Comparison of ENCODE assay signal across 12 mouse cellular contexts in genomic region chr13:63188306-63188705, GRCm38 (mm10).
A peak's percentile ranks its signal among the peaks of the same experiment; 100 is the strongest.
DNase-seq lines count a peak whose midpoint lies in the region; ATAC-seq and TF ChIP-seq lines count a peak whose summit lies in the region.
"Had no signal": no experiment of that assay in that cellular context is flagged by ENCODE, and none has a peak within 500 bp of the region (broad histone marks: within the 10 kb centered on the region; RNA-seq: fewer than 3 reads in every experiment).

No protein-coding gene starts in this region.

- H3K9ac ChIP-seq in kidney, embryonic 14.5 days (ENCODE audit: low read depth, low read length) = no peak overlapping the region
- H3K9ac ChIP-seq in limb, embryonic 12.5 days (replicated peaks) = no peak overlapping the region
- H3K9ac ChIP-seq: liver, embryonic 15.5 days had no signal

- TF ChIP-seq POLR2A in cerebellum, adult 2 months (IDR thresholded peaks at IDR 0.05; ENCODE audit: borderline replicate concordance, insufficient read depth, low read length) = no peak

- no peak overlapping the region for H3K4me3 ChIP-seq in cerebellum, adult 2 months (replicated peaks; ENCODE audit: insufficient read depth, low read depth, low read length)
- no peak overlapping the region for H3K4me3 ChIP-seq in kidney, embryonic 14.5 days (ENCODE audit: low read length)
- no peak overlapping the region for H3K4me3 ChIP-seq in embryonic facial prominence, embryonic 10.5 days
- no peak overlapping the region for H3K4me3 ChIP-seq in limb, embryonic 12.5 days (replicated peaks)
- H3K4me3 ChIP-seq: hindbrain, embryonic 10.5 days; liver, embryonic 15.5 days had no signal

- DNase-seq in cerebellum, adult 2 months = peak; percentile 27 to 42
- no peak for DNase-seq in cerebellum, adult 9-10 months
- no peak for DNase-seq in kidney, postnatal 36 days
- DNase-seq in embryonic facial prominence, embryonic 10.5 days (ENCODE audit: low spot score) = no peak
- DNase-seq in urinary bladder, postnatal 14 days (ENCODE audit: low spot score) = no peak
- DNase-seq in layer of hippocampus, adult 9-10 months (ENCODE audit: low spot score) = no peak
- DNase-seq: thymus, postnatal 36 days had no signal

- no peaks in the 10 kb centered on the region for H3K36me3 ChIP-seq in kidney, embryonic 14.5 days (ENCODE audit: control insufficient read depth, insufficient read depth, low read length)
- H3K36me3 ChIP-seq in embryonic facial prominence, embryonic 10.5 days (replicated peaks) = peaks cover 19% of the 10 kb centered on the region
- H3K36me3 ChIP-seq in limb, embryonic 12.5 days = peaks cover 12% of the 10 kb centered on the region; the same call in 1 of the 2 replicates
- H3K36me3 ChIP-seq: liver, embryonic 15.5 days had no signal

- H3K9me3 ChIP-seq in kidney, embryonic 14.5 days (ENCODE audit: control insufficient read depth, low read length) = no peaks in the 10 kb centered on the region
- H3K9me3 ChIP-seq in embryonic facial prominence, embryonic 10.5 days = no peaks in the 10 kb centered on the region
- no peaks in the 10 kb centered on the region for H3K9me3 ChIP-seq in limb, embryonic 12.5 days
- H3K9me3 ChIP-seq: G1E; hindbrain, embryonic 10.5 days; liver, embryonic 15.5 days had no signal

- WGBS in cerebellum, adult 2 months = 33% methylated on average over 5 of the region's 5 CpGs
- 43% methylated on average over 5 of the region's 5 CpGs for WGBS in kidney, embryonic 14.5 days
- 85% methylated on average over 5 of the region's 5 CpGs for WGBS in embryonic facial prominence, embryonic 10.5 days
- 51% methylated on average over 5 of the region's 5 CpGs for WGBS in limb, embryonic 12.5 days

- H3K4me1 ChIP-seq in cerebellum, adult 2 months (ENCODE audit: control insufficient read depth, insufficient read depth, low read length) = peaks cover 3% of the 10 kb centered on the region; the same call in 1 of the 2 replicates
- peaks cover 30% of the 10 kb centered on the region for H3K4me1 ChIP-seq in kidney, embryonic 14.5 days (ENCODE audit: control insufficient read depth, insufficient read depth, low read length)
- peaks cover 42% of the 10 kb centered on the region for H3K4me1 ChIP-seq in embryonic facial prominence, embryonic 10.5 days
- H3K4me1 ChIP-seq in limb, embryonic 12.5 days (replicated peaks) = peaks cover 63% of the 10 kb centered on the region
- H3K4me1 ChIP-seq: liver, embryonic 15.5 days had no signal

- no peak overlapping the region for H3K4me2 ChIP-seq in kidney, embryonic 14.5 days (replicated peaks; ENCODE audit: low read depth, low read length)
- H3K4me2 ChIP-seq in limb, embryonic 12.5 days = no peak overlapping the region
- H3K4me2 ChIP-seq: liver, embryonic 15.5 days had no signal

- no peak for ATAC-seq in kidney, embryonic 14.5 days (ENCODE audit: low FRiP score, low TSS enrichment)
- no peak for ATAC-seq in limb, embryonic 12.5 days (ENCODE audit: insufficient number of reproducible peaks, insufficient read depth, low FRiP score, low TSS enrichment, low read depth)

- no peak overlapping the region for H3K27ac ChIP-seq in cerebellum, adult 2 months (ENCODE audit: insufficient read depth, low read length)
- peak overlapping the region; percentile 30; the same call in 1 of the 2 replicates for H3K27ac ChIP-seq in kidney, embryonic 14.5 days (ENCODE audit: low read depth, low read length)
- peak overlapping the region; percentile 86 for H3K27ac ChIP-seq in embryonic facial prominence, embryonic 10.5 days (replicated peaks)
- H3K27ac ChIP-seq in limb, embryonic 12.5 days = peak overlapping the region; percentile 92
- H3K27ac ChIP-seq: hindbrain, embryonic 10.5 days; liver, embryonic 15.5 days had no signal

- no peak for TF ChIP-seq CTCF in cerebellum, adult 2 months (IDR thresholded peaks at IDR 0.05; ENCODE audit: borderline replicate concordance, insufficient read depth, low read depth, low read length)

- no peaks in the 10 kb centered on the region for H3K27me3 ChIP-seq in cerebellum, adult 2 months (ENCODE audit: control insufficient read depth, insufficient read depth, low read length)
- no peaks in the 10 kb centered on the region for H3K27me3 ChIP-seq in kidney, embryonic 14.5 days (ENCODE audit: control insufficient read depth, insufficient read depth, low read length)
- no peaks in the 10 kb centered on the region for H3K27me3 ChIP-seq in embryonic facial prominence, embryonic 10.5 days (replicated peaks; ENCODE audit: low read depth, poor library complexity, severe bottlenecking)
- H3K27me3 ChIP-seq in limb, embryonic 12.5 days = no peaks in the 10 kb centered on the region
- H3K27me3 ChIP-seq: liver, embryonic 15.5 days had no signal

Comparison
In these comparisons a context has a peak if more than half of its experiments do, and no peak if none do; other contexts are left out.
1. DNase-seq: peak in cerebellum, adult 2 months (2 of 2); none in cerebellum, adult 9-10 months (single experiment), kidney, postnatal 36 days (0 of 2), embryonic facial prominence, embryonic 10.5 days (single experiment), urinary bladder, postnatal 14 days (single experiment) and layer of hippocampus, adult 9-10 months (single experiment).